Mouse (Mus musculus) urinary bladder, postnatal 25 days (tissue): ENCODE data around the gene Zfand5.
"Not testable (repeated sequence)": the region's sequence is repeated elsewhere in the genome, so short reads cannot be mapped to it uniquely, and the experiment has no call there.

Experiments
- DNase-seq: peaks from one replicate; pipeline ENCODE4 v3.0.0; 2022; ENCODE audit warnings: low spot score

Zfand5 gene

DNA sequence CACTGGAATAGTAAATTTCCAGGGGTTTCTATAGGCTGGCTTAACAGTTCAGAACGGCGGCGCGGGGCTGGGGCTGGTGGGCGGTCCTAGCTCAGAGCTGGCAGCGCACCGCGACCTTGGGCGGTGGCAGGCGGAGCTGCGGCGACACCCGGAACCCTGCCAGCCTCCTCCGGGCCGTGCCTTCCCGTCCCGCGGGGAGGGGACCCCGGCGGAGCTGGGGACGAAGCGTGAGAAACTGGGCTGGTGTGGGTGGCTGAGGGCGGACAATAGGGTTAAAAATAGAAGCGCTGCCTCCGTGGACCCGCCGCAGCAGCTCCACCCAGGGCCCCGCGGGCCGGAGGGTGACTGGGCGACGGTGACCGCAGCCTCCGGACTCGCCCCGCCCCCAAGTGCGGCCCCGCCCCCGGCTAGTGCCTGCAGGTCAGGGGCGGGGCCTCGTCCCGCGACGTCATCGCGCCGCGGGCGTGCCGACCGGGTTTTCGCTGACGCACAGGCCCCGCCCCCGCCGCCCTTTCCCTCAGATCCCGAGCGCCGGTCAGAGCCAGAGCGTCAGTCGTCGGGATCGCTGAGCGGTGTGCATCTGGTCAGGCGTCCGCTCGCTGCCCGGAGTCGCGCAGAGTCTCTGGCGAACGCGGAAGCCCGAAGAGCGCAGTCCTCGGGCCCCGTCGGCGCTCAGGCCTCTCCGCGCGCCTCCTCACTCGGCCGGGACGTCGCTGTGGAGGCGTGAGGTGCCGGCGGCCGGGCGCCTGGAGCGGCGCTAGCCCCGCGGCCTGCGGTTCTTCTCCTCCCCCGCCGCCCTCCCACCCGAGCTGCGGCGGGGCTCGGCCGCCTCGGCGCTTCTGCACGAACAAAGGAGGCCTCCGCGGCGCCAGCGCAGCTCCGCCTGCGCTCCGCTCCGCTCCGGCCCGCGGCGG is at the start of gene Zfand5:
Gene Zfand5 (plus strand): TSS at position 538 of the 914 bp plus-strand sequence.
- peak; percentile 100 for DNase-seq

DNA sequence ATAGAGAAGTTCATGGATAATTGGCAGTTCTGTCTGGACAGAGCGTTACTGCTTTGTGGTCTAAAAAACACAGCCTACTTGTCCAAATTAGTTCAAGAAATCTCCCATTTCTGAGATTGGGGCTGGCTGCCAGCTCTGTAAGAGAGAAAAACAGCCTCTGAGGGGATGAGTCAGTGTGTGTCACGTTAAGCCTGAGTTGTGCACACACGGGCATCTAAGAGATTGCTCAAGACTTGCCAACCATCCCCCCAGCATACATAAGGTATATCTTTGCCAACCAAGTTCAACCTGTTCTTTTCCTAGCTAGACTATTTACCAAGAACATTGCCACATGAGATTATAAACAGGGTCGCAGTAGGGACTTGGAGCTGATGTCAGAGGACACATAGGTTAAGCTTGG is 44.9 kb upstream of the Zfand5 start:
- DNase-seq, result peak; percentile 27

DNA sequence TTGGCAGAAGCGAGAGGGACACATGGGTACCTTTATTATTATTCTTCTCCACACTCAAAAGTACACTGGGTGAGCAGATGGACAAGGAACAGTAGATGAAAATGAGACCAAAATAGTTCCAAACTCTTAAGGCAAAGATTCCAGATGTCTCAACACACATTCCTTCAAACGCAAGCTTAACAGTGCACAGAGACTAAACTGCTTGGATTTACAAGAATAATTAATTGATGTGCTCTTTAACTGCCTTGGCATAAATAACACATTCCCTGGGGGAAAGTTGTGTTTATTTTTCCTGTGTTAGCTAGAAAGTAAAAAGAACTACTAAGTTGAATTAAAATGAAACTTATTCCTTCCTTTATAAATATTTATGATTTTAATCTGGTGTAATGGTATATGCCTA is 44.3 kb upstream of the Zfand5 start:
- no peak for DNase-seq

DNA sequence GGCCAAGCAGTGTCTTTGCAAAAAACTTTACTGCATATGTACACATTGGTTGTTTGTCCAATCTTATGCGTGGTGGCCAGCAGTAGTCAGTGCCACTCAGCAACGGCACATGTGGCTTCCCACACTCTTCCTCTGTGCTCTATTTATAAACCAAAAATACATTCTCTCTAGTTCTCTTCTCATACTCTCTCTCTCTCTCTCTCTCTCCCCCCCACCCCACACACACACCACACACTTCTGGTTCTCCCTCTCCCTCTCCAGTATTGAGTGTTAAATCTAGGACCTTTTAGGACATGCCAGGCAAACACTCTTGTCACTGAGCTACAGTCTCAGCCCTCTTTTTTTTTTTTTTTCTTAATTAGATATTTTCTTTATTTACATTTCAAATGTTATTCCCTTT is 23.3 kb upstream of the Zfand5 start:
- DNase-seq, result not testable (repeated sequence)

DNA sequence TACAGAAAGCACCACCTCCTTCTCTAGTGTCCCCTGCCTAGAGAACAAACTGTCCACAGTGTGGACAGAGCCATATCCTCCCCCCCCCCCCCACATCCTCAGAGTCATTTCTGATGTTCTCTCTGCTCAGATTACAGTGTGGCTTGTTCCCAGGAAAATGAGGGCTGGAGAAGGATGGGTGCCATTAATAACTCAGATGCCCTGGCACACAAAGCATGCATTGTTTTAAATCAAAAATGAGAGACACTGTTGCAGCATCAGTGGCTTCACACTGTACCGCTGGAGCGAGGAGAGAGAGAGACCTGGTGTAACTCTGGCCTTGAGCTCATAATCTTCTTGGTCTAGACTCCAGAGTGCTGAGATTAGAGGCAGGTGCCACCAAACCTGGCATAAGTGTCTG is 18.2 kb upstream of the Zfand5 start:
- no peak for DNase-seq

DNA sequence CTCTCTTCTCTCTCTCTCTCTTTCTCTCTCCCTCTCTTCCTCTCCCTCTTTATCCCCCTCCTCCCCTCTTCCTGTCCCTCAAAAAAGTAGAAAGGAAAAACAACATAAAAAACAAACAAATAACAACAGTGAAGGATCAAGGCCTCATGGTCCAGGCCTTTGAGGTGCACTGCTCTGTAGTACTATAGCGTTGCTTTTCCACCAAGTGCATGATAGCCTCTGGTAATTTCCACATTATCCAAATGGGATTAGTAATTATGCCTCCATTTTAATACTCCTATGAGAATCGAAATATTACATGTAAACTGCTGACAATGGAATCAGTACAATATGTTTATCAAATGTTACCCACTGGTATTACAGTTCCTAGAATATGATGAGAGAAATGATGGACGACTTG is 16.2 kb upstream of the Zfand5 start:
- DNase-seq, result no peak

DNA sequence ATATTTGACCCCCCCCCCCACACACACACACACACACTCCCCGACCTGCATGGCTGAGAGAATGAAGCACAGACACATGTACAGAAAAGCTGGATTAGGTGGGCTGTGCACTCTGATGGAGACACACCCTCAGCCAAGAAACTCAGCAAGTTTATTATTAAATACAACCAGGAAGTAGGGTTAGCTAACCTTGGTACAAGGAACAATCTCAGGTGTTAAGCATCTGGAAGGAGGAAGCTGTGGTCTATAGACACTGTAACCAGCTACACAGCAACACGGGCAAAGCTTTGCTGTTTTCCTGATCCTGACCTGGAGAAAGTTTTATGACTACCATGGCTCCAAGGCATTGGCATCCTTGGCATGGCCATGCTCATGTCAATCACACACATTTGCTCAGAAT is 12.6 kb upstream of the Zfand5 start:
- no peak for DNase-seq

DNA sequence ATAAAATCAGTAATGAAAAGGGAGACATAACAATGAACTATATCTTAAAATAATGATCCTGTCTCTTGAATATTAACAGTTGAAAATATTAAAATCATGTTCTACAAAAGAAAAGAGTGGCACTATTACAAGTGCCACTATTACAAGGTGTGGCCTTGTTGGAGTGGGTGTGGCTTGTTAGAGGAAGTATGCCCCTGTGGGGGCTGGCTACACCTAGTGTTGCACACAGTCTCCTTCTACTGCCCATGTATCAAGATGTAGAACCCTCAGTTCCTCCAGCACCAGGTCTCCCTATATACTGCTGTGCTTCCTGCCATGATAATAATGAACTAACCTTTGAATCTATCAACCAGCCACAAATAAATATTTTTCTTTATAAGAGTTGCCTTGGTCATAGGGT is 11.8 kb upstream of the Zfand5 start:
- DNase-seq, result no peak

DNA sequence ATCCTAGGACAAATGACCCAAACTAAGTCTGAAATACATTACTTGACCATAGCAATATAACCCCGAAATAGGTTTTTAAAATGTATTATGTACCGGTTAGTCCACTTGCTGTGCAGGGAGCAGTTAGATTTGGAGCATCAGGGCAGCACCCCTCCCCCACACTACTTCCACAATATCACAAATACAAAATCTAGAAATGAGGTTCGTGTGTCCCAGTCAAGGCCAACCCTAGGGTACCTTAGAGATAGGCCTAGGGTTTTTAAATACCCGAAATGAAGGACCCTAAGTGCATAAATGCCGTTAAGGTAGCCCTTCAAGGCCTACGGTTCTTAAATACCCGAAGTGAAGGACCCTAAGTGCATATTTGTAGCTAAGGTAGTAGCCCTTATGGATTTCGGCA is 892 bp upstream of the Zfand5 start:
- peak; percentile 6 for DNase-seq

DNA sequence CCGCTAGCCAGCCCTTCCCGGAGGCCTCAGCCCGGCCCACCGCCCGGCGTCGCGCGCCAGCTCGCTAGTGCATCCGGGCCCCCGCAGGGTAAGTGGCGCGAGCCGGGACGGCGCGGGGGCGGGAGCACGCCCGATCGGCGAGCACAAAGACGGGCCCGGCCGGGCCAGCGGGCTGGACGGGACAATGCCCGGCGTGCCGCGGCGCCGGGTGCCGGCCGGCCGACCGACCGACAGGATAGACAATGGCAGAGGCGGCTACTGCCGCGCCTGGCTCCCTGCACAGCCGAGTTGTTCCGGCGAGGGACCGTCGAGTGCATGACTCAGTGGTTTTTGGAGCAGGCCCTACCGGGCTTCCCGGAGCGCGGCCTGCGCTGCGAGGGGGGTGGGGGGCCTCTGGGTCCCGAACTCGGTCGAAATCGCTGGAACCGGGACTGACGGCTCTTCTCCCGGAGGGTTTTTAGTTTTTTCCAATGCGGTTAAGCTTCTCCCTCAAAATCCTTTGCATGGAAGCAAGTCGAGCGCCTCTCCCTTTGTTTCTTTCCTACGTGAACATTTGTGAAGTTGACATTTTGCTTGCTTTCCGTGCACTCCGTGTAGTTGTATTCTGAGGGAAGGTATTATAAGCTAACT is 692 bp downstream of the Zfand5 start:
- peak; percentile 61 for DNase-seq

DNA sequence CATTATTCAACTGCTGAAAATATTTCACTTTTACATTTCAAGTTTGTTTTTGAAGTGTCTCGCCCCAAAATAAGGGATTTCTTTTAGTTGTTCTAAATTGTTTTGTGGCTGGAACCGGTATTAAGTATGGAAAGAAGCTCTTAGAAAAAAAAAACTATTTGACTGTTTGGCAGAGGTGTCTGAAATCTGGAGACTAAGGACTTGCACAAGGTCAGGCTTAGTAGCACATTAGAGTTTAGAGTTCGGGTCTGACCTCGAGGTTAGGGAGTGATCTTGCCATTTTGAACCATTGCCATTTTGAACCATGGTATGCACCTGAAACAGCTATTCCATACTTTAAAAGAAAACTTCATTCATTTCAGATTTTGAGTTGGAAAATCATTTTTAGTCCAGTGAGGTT is 1.4 kb downstream of the Zfand5 start:
- DNase-seq, result no peak

DNA sequence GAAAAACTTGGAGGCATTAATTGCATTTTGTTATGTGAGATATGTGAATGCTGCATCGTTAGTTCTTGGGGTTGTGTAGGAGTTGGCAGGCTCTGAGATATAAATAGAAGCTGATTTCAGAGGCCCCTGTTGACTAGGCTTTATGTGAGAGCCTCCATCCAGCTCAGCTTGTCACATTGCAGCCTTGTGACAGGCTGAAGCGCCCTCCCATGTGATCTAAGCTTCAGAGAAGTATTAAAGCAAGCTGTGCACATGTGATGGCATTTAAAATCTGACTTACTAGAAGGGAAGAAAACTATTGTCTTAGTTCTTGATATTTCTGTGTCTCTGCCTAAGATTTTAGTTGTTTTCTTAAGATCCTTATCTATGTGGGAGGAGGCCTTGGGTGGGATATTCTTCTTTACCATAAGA is 2.1 kb downstream of the Zfand5 start:
- DNase-seq, result peak; percentile 12

DNA sequence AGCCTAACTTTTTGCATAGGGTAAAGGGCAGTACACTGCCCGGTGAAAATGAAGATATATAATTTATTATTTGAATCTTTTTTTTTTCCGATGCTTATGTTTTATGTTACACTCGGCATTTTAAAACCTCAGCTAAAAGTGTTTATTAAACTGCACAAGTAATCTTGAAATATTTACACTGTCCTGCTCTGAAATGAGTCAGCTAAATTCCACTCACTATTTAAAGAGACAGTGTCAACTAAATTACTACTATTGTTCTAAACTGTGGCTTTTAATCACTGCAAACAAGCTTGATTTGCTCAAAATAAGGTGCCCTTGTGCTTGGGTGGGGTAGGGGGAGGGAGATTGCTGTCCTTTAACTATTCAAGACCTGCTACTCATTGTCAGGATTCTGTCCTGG is 2.6 kb downstream of the Zfand5 start:
- DNase-seq, result no peak

DNA sequence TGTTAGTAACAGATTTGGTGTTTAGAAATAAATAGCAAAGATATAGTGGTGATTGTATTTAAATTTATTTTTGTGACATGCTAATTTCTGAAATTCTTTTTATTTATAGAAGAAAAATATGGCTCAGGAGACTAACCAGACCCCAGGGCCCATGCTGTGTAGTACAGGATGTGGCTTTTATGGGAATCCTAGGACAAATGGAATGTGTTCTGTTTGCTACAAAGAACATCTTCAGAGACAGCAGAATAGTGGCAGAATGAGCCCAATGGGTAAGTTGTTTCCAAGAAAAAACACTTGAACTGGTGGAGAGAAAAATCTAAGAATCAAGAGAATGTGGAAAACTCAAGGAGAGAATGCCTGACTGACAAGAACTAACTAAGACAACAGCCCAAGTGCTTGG is 4.2 kb downstream of the Zfand5 start:
- no peak for DNase-seq

DNA sequence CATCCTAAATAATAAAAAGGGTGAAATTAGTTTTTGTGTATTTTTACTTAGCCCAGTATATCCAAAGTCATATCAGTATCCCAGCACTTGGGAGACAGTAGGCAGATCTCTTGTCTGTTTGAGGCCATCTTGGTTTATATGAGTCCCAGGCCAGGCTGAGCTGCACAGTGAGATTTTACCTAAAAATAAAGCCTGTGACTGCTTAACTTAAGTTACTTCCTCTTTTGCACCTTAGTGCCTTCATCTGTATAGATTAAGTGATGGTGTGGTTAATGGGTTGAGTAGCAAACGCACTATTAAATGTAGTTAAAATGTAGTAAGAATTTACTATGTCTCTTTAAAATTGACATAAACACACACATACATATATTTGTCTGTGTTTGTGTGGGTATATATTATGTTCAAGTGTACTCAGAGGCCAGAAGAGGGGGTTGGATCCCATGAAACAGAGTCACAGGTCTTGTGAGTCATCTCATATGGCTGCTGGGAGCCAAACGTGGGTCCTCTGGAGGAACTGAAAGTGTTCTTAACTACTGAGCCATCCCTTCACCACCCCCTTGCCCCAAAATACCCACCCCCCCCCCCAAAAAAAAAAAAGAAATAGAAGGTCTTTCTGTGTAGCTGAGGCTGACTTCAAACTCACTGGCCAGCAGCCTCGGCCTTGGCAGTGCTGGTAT is 14.5 kb downstream of the Zfand5 start:
- DNase-seq, result no peak

DNA sequence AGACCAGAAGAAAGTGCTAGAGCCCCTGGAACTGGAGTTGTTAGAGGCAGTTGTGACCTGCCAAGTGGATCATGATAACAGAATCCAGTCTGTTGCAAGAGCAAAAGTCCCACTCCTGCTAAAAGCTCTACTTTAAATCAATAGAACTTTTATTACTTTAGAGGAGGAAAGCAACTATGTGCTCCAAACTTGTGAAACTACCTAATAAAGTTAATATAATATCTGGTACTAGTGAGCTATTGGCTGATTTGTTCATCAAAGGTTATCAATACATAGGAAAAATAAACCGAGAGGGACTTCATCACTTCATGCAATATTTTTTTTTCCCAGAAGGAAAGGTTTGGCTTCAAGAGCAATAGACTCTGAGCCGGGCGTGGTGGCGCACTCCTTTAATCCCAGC is 25.3 kb downstream of the Zfand5 start:
- no peak for DNase-seq

DNA sequence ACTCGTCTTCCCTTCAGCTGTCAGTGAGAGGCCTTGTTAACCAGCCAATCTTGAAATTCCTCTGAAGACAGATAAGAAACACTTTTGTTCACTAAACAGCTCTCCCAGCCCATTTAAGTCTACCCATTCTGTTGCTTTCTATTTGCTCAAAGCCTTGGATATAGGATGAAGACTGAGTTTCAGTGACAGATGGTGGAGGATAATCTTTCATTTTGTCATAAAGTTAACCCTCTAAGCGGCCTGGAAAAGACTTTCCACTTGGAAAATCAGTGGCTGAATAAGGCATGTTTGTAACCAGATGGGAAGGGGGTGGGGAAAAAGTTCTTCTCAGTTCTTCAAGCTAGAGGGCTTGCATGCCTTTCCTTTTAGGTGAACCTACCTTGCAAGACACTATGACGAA is 29.7 kb downstream of the Zfand5 start:
- DNase-seq, result no peak

DNA sequence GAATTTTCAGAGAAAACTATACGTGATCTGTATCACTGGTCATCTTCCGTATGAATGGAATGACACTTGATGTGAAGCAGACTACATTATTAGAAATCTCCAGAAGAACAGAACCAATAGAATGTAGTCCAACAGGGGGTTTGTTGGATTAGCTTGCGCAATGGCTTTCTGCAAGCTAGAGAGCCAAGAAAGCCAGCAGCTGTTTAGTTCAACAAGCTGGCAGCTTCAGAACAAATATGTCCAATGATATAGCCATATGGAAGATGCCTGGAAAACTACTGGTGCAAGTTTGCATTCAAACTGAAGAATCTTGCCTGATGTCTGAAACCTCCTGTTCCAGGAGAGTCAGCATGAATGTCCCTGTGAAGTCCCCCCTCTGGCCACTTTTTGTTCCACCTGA is 35.7 kb downstream of the Zfand5 start:
- no peak for DNase-seq

DNA sequence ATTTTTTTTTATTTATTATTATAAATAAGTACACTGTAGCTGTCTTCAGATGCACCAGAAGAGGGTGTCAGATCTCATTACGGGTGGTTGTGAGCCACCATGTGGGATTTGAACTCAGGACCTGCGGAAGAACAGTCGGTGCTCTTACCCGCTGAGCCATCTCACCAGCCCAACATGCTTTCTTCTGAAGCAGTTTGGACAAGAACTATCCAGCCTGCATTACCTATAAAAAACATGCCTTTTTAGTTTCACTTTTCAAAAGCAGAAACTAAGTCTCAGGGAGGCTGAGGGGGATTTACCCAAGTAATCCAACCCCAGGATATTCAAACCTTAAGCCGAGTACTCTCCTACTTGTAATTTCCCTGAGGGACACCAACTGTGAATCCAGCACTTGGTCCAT is 38.3 kb downstream of the Zfand5 start:
- DNase-seq, result not testable (repeated sequence)

DNA sequence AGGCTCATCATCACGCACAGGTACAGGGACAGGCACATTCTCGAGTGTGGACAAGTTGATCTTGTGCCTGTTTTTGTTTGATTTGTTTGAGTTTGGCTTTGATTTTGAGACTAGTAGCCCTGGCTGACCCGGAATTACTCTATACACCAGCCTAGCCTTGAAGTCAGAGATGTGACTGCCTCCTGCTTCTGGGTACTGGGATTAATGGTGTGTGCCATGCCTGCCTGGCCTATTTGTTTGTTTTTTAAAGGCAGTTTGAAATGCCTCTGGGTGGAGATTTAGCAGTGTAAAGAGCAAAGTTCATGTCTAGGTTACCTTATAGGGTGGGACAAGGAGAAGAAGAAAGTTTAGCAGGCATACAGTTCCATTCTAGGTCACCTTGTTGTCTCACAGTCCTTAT is 43.6 kb downstream of the Zfand5 start:
- no peak for DNase-seq

DNA sequence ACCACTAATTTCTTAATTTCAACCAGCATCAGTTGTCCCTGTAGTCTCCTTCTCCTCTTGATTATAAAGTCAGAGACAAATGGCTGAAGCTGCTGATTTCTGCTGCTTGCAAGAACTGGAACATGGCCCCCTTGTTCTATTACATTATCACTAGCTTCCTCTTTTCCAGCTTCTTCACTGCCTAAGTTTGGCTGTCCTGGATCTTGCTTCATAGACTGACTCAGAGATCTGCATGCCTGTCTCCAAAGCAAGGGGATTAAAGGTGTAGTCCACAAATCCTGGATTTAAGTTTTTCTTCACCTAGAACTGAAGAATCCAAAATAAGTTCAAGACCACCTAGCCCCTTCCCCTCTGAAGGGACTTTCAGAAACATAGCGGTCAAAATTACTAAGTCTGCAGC is 47.5 kb downstream of the Zfand5 start:
- DNase-seq, result no peak

DNA sequence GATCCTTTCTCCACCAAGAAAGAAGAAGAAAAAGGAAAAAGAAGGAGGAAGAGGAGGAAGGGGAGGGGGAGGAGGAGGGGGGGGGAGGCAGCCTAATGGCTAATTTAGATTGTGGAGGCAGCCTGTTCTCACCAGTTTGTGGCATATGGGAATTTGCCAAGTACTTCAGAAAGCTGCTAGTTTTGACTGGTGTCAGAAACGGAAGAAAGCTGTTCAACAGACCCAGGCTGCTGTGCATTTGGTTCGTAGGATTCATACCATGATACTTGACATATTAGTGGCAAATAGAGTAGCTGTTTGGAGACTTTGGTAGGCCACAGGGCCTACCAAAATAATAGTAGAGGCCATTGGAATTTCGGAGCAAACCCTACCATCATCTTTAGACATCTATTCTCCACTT is 53.3 kb downstream of the Zfand5 start:
- DNase-seq, result no peak

DNA sequence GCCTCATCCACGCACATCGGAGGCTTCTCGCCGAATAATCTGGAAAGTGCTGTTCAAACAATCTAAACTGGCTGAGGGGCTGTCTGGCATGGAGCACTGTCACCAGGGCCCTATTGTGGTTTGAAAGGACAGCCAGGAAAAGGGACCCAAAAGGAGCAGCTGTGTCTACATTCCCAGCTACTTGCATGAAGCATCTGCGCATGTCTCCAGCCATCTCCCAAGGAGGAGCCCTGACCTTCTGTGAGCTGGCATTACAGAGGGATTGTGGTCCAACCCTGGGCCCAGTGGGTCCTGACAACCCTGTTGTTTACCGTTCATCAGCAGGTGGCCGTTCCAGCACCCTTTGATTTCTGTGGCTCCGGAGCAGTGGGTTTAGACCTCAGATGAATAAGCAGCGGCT is 56.9 kb downstream of the Zfand5 start:
- DNase-seq, result no peak
